Mouse (Mus musculus) bone marrow, adult 2 months (tissue): Measurements from ENCODE around the gene Pusl1. TPM values are rescaled to one million over a fixed set of nuclear protein-coding genes. Genes with fewer than 3 reads are reported as not detected.

Source experiments
- H3K27ac ChIP-seq: fragments of 200-500 bp; 2 replicates; pipeline ENCODE4 v1.5.1; 2012; ENCODE audit warnings: low read depth, mild to moderate bottlenecking, control low read depth, inconsistent platforms, low read length; ENCODE audit not compliant: control insufficient read depth, poor library complexity, insufficient read depth
- H3K4me1 ChIP-seq: fragments of 200-500 bp; 2 replicates; pipeline ENCODE4 v1.6.1; 2011; ENCODE audit warnings: low read length; ENCODE audit not compliant: control insufficient read depth, insufficient read depth
- H3K4me3 ChIP-seq: fragments of 200-500 bp; replicated peaks from 2 replicates; pipeline ENCODE3; 2011; ENCODE audit warnings: mild to moderate bottlenecking, low read depth, low read length, control low read depth; ENCODE audit not compliant: control insufficient read depth
- CTCF ChIP-seq: fragments of 200-500 bp; IDR thresholded peaks from 2 replicates; pipeline ENCODE4 v1.5.1; 2011; ENCODE audit warnings: low read length, control low read depth; ENCODE audit not compliant: control insufficient read depth, insufficient read depth
- POLR2A ChIP-seq: fragments of 200-500 bp; IDR thresholded peaks from 2 replicates; pipeline ENCODE4 v1.6.1; 2011; ENCODE audit warnings: low read depth, mild to moderate bottlenecking, control low read depth, low read length, borderline replicate concordance; ENCODE audit not compliant: control insufficient read depth
- WGBS: fragments of 180-500 bp; shearing (Covaris S2); methylation state at CpG from one replicate; pipeline ENCODE4 v1.1.7; 2018; 5-methylcytosine and 5-hydroxymethylcytosine counted together
- polyA plus RNA-seq: library from polyadenylated mRNA; stranded (reverse); fragments of >200 nt; gene quantifications from 2 replicates; pipeline ENCODE4 v1.2.4, GENCODE M21; 2011; ENCODE audit warnings: low replicate concordance; ENCODE audit not compliant: missing spikeins, insufficient read depth, insufficient read length

The Pusl1 gene
- polyA plus RNA-seq, 1 experiment: 18.4 TPM

- Histone ChIP-seq H3K4me3 (no peak overlapping the region), H3K27ac (no peak overlapping the region), H3K4me1 (peaks cover 1% of the 10 kb centered on the region; the same call in 1 of the 2 replicates)
- WGBS: 60% methylated on average over 38 of the region's 38 CpGs
- TF ChIP-seq POLR2A (no peak), CTCF (no peak)
Observed at GRCm38 (mm10) chr4:155841651-155842270, 49.8 kb downstream of the Pusl1 start.

GRCm38 (mm10) chr4:155841003-155841454 lies 50.6 kb downstream of the Pusl1 start:
- H3K4me1 ChIP-seq: peaks cover 1% of the 10 kb centered on the region; the same call in 1 of the 2 replicates
- H3K4me3 ChIP-seq: peak overlapping the region; percentile 57
- peak overlapping the region; percentile 3; the same call in 1 of the 2 replicates for H3K27ac ChIP-seq
- under 1% methylated on average over 32 of the region's 32 CpGs for WGBS
- TF ChIP-seq POLR2A: peak; percentile 41; the same call in 1 of the 2 replicates
- peak; percentile 45; the same call in 1 of the 2 replicates for TF ChIP-seq CTCF

- Histone ChIP-seq H3K4me1 (peaks cover 1% of the 10 kb centered on the region; the same call in 1 of the 2 replicates), H3K27ac (peak overlapping the region; percentile 3; the same call in 1 of the 2 replicates), H3K4me3 (peak overlapping the region; percentile 57)
- WGBS: 21% methylated on average over 8 of the region's 8 CpGs
- TF ChIP-seq CTCF (no peak), POLR2A (no peak)
Observed at GRCm38 (mm10) chr4:155840076-155841002, 51.2 kb downstream of the Pusl1 start.

DNA sequence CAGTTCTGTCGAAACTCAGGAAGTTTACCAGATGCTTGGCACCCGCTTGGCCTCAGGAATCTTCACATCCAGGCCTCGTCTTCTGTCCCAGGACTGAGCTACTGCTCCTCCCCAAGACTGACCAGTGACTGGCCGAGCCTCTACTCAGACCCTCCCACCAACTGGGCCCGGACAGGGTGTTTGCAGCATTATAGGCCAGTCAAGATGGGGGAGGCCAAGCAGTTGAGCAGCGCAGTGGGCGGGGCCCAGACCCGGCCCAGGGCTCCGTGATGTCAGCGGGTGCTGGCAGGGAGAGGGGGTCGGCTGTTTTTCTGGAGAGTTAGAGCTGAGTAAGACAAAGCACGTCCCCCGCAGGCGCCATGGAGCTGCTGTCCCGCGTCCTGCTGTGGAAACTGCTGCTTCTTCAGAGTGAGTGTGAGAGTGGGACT lies 52.1 kb downstream of the Pusl1 start, which contains the start of gene Mxra8:
Mxra8 (plus strand) TSS at position 198 of the 428 bp plus-strand sequence.
- H3K27ac ChIP-seq: no peak within 1 kb of the TSS
- 65% methylated on average over 16 of the region's 16 CpGs for WGBS
- peaks cover 1% of the 10 kb centered on the region; the same call in 1 of the 2 replicates for H3K4me1 ChIP-seq
- H3K4me3 ChIP-seq: no peak within 1 kb of the TSS
- no peak for TF ChIP-seq CTCF
- no peak for TF ChIP-seq POLR2A

DNA sequence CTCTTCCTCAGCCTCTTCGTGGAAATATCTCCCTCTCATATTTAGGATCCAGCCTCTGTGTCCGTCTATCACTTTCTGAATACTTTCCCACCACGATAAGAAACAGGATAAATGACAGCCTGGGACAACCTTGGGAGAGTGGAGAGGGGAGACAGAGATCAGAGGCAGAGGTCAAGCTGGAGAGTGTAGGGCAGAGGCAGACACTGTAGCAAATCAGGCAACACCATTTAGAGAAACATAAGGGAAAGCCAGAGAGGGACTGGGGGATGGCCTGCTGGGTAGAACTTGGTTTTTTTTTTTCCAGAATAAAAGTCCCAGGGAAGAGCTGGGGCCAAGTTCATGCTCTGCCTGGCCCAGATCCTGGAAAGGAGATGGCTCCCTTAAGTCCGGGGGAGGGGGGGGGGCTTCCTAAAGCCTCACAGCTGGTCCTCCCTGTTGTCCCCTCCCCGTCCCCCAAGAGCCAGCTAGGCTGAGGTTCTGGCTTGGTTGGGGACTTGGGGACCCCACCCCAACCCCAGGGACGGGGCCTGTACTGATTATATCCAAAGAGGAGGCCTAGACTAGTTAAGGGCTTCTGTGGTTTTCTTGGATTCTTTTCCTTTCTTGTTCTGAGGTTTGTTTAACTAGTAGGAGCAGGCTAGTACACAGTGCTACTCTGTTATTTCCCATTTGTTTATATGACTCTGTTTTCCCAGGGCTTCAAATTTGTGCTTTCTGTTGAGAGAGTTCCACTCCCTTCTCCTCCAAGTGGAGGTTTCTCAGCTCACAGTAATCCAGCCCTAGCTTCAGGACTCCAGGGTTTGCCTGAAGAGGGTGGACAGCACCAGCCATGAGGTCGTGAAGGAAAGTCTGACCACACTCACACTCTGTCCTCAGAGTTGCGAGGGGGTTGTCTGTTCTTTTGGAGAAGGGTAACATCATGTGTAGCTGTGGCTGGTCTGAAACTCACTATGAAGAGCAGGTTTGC lies 53.1 kb downstream of the Pusl1 start:
- TF ChIP-seq POLR2A (no peak), CTCF (no peak)
- Histone ChIP-seq H3K27ac (no peak overlapping the region), H3K4me3 (no peak overlapping the region), H3K4me1 (peaks cover 1% of the 10 kb centered on the region; the same call in 1 of the 2 replicates)
- 55% methylated on average over 8 of the region's 8 CpGs for WGBS

Other genes starting within 250 kb of the Pusl1 start
- gene Gm10563, start 246.4 kb downstream of the Pusl1 start, polyA plus RNA-seq: not detected in 2 replicates
- 5.6 and 6.9 TPM in 2 replicates for gene Mmp23, start 238.4 kb downstream of the Pusl1 start, polyA plus RNA-seq
- gene Mib2, start 222.6 kb downstream of the Pusl1 start, polyA plus RNA-seq: 15.0 and 29.1 TPM in 2 replicates
- gene Fndc10, start 197.4 kb downstream of the Pusl1 start, polyA plus RNA-seq: 0.90 and 3.0 TPM in 2 replicates
- gene Ssu72, start 187.0 kb downstream of the Pusl1 start, polyA plus RNA-seq: 28.5 and 53.2 TPM in 2 replicates
- 0.47 and 3.0 TPM in 2 replicates for gene Tmem240, start 157.0 kb downstream of the Pusl1 start, polyA plus RNA-seq
- 31.8 and 32.9 TPM in 2 replicates for gene Atad3a, start 130.7 kb downstream of the Pusl1 start, polyA plus RNA-seq
- 0.97 TPM in 1 of 2 replicates, not detected in the other for gene Vwa1, start 117.1 kb downstream of the Pusl1 start, polyA plus RNA-seq
- gene Tmem88b, start 105.9 kb downstream of the Pusl1 start, polyA plus RNA-seq: 0.93 and 1.1 TPM in 2 replicates
- gene Ankrd65, start 101.3 kb downstream of the Pusl1 start, polyA plus RNA-seq: 1.1 TPM in 1 of 2 replicates, not detected in the other
- 146 and 244 TPM in 2 replicates for gene Mrpl20, start 88.9 kb downstream of the Pusl1 start, polyA plus RNA-seq
- gene Ccnl2, start 79.3 kb downstream of the Pusl1 start, polyA plus RNA-seq: 92.0 and 149 TPM in 2 replicates
- gene Aurkaip1, start 60.5 kb downstream of the Pusl1 start, polyA plus RNA-seq: 53.9 and 114 TPM in 2 replicates
- gene Mxra8, start 52.1 kb downstream of the Pusl1 start, polyA plus RNA-seq: 8.1 and 12.4 TPM in 2 replicates
- gene Dvl1, start 44.4 kb downstream of the Pusl1 start, polyA plus RNA-seq: 21.0 and 50.2 TPM in 2 replicates
- gene Tas1r3, start 28.4 kb downstream of the Pusl1 start, polyA plus RNA-seq: 0.42 TPM in 1 of 2 replicates, not detected in the other
- gene Cptp, start 22.3 kb downstream of the Pusl1 start, polyA plus RNA-seq: 2.8 and 5.9 TPM in 2 replicates
- gene Ints11, start 22.2 kb downstream of the Pusl1 start, polyA plus RNA-seq: 22.2 and 49.5 TPM in 2 replicates
- 15.1 and 30.6 TPM in 2 replicates for gene Acap3, start within 50 bp of the Pusl1 start, polyA plus RNA-seq
- 63.5 and 71.8 TPM in 2 replicates for gene Ube2j2, start 52.0 kb upstream of the Pusl1 start, polyA plus RNA-seq
- 53.0 and 132 TPM in 2 replicates for gene C1qtnf12, start 70.5 kb upstream of the Pusl1 start, polyA plus RNA-seq
- gene B3galt6, start 100.9 kb upstream of the Pusl1 start, polyA plus RNA-seq: 1.8 and 2.0 TPM in 2 replicates
- 60.1 and 111 TPM in 2 replicates for gene Sdf4, start 101.1 kb upstream of the Pusl1 start, polyA plus RNA-seq
- gene Tnfrsf4, start 122.1 kb upstream of the Pusl1 start, polyA plus RNA-seq: 6.4 and 12.4 TPM in 2 replicates
- gene Tnfrsf18, start 134.4 kb upstream of the Pusl1 start, polyA plus RNA-seq: 7.9 and 8.0 TPM in 2 replicates
- not detected in 2 replicates for gene Ttll10, start 167.6 kb upstream of the Pusl1 start, polyA plus RNA-seq
- gene 9430015G10Rik, start 218.2 kb upstream of the Pusl1 start, polyA plus RNA-seq: 18.8 and 30.8 TPM in 2 replicates
- 0.85 TPM in 1 of 2 replicates, not detected in the other for gene Rnf223, start 238.7 kb upstream of the Pusl1 start, polyA plus RNA-seq